Mouse (Mus musculus) spleen, embryonic (tissue): ENCODE measurements around the gene Mindy4.

Experiments
- CTCF ChIA-PET: fragments of 350-600 bp; sonication (Branson Sonifier 250); formaldehyde crosslinking; loops from one replicate; lab custom pipeline; 2022; lab: Charles Lee

Mindy4 gene

DNA sequence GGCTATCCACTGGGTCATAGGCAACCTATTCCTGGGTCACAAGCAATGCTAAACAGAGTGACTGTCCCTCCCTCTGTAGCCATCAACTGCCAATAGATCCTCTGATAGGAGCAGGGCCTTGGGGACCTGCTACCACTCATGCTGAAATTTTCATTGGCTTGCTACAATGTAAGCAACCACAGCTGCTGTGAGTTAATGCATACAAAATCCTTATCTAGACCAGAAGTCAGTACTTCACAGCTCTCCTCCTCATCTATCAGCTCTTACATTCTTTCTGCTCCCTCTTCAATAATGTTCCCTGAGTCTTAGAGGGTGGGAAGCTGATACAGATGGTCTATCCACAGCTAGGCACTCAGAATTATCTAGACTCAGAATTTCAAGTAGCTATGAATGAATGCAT lies 163.9 kb downstream of the Mindy4 start:
- CTCF ChIA-PET: no interaction called here
